ENCODE assay signal across 8 mouse cellular contexts in the genomic region with DNA sequence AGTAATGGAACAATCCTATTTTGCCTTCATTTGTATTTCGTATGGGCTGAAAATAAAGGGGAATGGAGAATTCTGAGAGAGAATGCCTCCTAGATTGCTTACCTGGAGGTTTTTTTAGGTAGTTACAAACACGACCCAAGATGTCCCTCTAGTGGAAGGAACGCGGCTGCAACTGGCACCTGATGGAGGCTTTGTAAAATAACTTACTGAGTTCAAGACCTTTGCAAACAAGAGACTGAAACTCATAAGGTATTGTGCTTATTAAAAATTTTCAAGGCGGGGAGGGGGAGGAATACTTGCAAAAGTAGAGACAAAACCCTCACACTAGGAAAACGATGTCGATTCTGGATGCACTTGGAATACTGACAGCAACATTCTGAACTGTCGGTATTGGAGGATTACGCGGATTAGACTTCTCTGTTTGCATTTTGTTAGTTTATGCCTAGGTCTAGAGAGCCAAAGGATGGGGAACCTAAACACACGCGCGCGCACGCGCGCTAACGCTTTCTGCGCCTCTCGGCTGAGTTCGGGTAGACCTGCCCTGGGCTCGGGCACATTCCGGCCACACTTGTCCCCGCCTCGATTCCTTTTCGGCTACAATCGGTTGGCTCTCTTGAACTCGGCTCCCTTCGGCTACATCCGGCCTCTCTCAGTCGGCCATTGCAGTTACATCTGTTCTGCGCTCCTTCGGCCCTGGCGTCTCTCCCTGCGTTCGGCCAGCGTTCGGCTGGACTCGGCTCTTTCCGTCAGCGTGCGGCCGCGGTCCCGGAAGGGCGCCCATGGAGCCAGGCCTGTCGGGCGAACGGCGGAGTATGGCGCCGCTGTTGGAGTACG. TPM values are rescaled to one million over a fixed set of nuclear protein-coding genes. Genes with fewer than 3 reads are reported as not detected.
DNase-seq lines count a peak whose midpoint lies in the region; ATAC-seq and TF ChIP-seq lines count a peak whose summit lies in the region.

A gene (plus strand): TSS at position 529 of the 834 bp plus-strand sequence.

- TF ChIP-seq EP300 in heart, postnatal 0 days (IDR thresholded peaks at IDR 0.05; ENCODE audit: low read depth): no peak

- H3K9me3 ChIP-seq in E14TG2a.4 (ENCODE audit: low read length): peaks cover 35% of the 10 kb centered on the region
- no peaks in the 10 kb centered on the region for H3K9me3 ChIP-seq in forebrain, embryonic 12.5 days
- H3K9me3 ChIP-seq in heart, postnatal 0 days (replicated peaks; ENCODE audit: control insufficient read depth, low read length): no peaks in the 10 kb centered on the region
- H3K9me3 ChIP-seq in liver, embryonic 16.5 days (replicated peaks; ENCODE audit: control insufficient read depth, low read length): no peaks in the 10 kb centered on the region
- no peaks in the 10 kb centered on the region for H3K9me3 ChIP-seq in neural tube, embryonic 13.5 days

- peaks cover 16% of the 10 kb centered on the region for H3K4me1 ChIP-seq in E14TG2a.4 (replicated peaks; ENCODE audit: low read depth, low read length)
- H3K4me1 ChIP-seq in forebrain, embryonic 12.5 days: peaks cover 8% of the 10 kb centered on the region
- H3K4me1 ChIP-seq in heart, postnatal 0 days (ENCODE audit: control insufficient read depth, insufficient read depth): peaks cover 6% of the 10 kb centered on the region; the same call in 1 of the 2 replicates
- peaks cover 6% of the 10 kb centered on the region for H3K4me1 ChIP-seq in liver, embryonic 16.5 days (ENCODE audit: control insufficient read depth, low read depth, low read length)
- peaks cover 8% of the 10 kb centered on the region for H3K4me1 ChIP-seq in neural tube, embryonic 13.5 days (replicated peaks)
- H3K4me1 ChIP-seq in testis, adult 2 months (ENCODE audit: control insufficient read depth, insufficient read depth, low read length): peaks cover 2% of the 10 kb centered on the region; the same call in 1 of the 2 replicates

- H3K27ac ChIP-seq in forebrain, embryonic 12.5 days: peak within 1 kb of the TSS; percentile 82
- H3K27ac ChIP-seq in heart, postnatal 0 days (ENCODE audit: low read depth): peak within 1 kb of the TSS; percentile 74
- peak within 1 kb of the TSS; percentile 64 for H3K27ac ChIP-seq in liver, embryonic 16.5 days (ENCODE audit: low read length)
- H3K27ac ChIP-seq in neural tube, embryonic 13.5 days (replicated peaks): peak within 1 kb of the TSS; percentile 91
- peak within 1 kb of the TSS; percentile 77 for H3K27ac ChIP-seq in testis, adult 2 months (ENCODE audit: control insufficient read depth, insufficient read depth, low read depth, low read length)

- H3K4me2 ChIP-seq in forebrain, embryonic 12.5 days: peak within 1 kb of the TSS; percentile 66
- peak within 1 kb of the TSS; percentile 76 for H3K4me2 ChIP-seq in heart, postnatal 0 days (ENCODE audit: low read depth, low read length)
- H3K4me2 ChIP-seq in liver, embryonic 16.5 days (ENCODE audit: low read depth, low read length): peak within 1 kb of the TSS; percentile 80
- H3K4me2 ChIP-seq in neural tube, embryonic 13.5 days: peak within 1 kb of the TSS; percentile 74

- peak within 1 kb of the TSS; percentile 87 for H3K4me3 ChIP-seq in E14TG2a.4 (replicated peaks; ENCODE audit: low read length)
- peak within 1 kb of the TSS; percentile 58 for H3K4me3 ChIP-seq in forebrain, embryonic 12.5 days (replicated peaks)
- H3K4me3 ChIP-seq in heart, postnatal 0 days (ENCODE audit: low read depth, low read length): peak within 1 kb of the TSS; percentile 80
- H3K4me3 ChIP-seq in liver, embryonic 16.5 days (ENCODE audit: low read depth, low read length): peak within 1 kb of the TSS; percentile 80
- peak within 1 kb of the TSS; percentile 74 for H3K4me3 ChIP-seq in neural tube, embryonic 13.5 days
- peak within 1 kb of the TSS; percentile 89 for H3K4me3 ChIP-seq in testis, adult 2 months (ENCODE audit: control insufficient read depth, low read depth, low read length)

- H3K36me3 ChIP-seq in E14TG2a.4 (ENCODE audit: insufficient read depth, low read length): peaks cover 35% of the 10 kb centered on the region
- H3K36me3 ChIP-seq in forebrain, embryonic 12.5 days (replicated peaks): peaks cover 18% of the 10 kb centered on the region
- H3K36me3 ChIP-seq in heart, postnatal 0 days (replicated peaks; ENCODE audit: control insufficient read depth, insufficient read depth, low read length): peaks cover 23% of the 10 kb centered on the region
- H3K36me3 ChIP-seq in liver, embryonic 16.5 days (ENCODE audit: control insufficient read depth, insufficient read depth): peaks cover 4% of the 10 kb centered on the region
- H3K36me3 ChIP-seq in neural tube, embryonic 13.5 days: peaks cover 20% of the 10 kb centered on the region
- no peaks in the 10 kb centered on the region for H3K36me3 ChIP-seq in testis, adult 2 months (ENCODE audit: control insufficient read depth, insufficient read depth, low read length)

- TF ChIP-seq POLR2A in testis, adult 2 months (IDR thresholded peaks at IDR 0.05; ENCODE audit: control insufficient read depth, low read depth, low read length): peak; percentile 85

- TF ChIP-seq CTCF in E14TG2a.4 (conservative IDR thresholded peaks at IDR 0.05; ENCODE audit: low read length): peak; percentile 46
- peak; percentile 68 for TF ChIP-seq CTCF in heart, postnatal 0 days (IDR thresholded peaks at IDR 0.05; ENCODE audit: low read depth)
- TF ChIP-seq CTCF in testis, adult 2 months (IDR thresholded peaks at IDR 0.05; ENCODE audit: control insufficient read depth, insufficient read depth, insufficient replicate concordance, low read depth, low read length): no peak

- 1% methylated on average over 53 of the region's 53 CpGs for WGBS in forebrain, embryonic 12.5 days
- WGBS in heart, postnatal 0 days: 1% methylated on average over 53 of the region's 53 CpGs
- WGBS in liver, embryonic 16.5 days (ENCODE audit: insufficient replicate concordance): 1% methylated on average over 53 of the region's 53 CpGs
- 1% methylated on average over 53 of the region's 53 CpGs for WGBS in neural tube, embryonic 13.5 days

- DNase-seq in c-Kit-positive CD71-positive TER-119-positive erythroid progenitor cells, embryonic 14.5 days (ENCODE audit: low spot score): peak; percentile 85
- DNase-seq in heart, postnatal 0 days (ENCODE audit: low spot score): peak; percentile 95
- peak; percentile 98 for DNase-seq in kidney, postnatal 4 days

- peak within 1 kb of the TSS; percentile 69 for H3K9ac ChIP-seq in forebrain, embryonic 12.5 days
- peak within 1 kb of the TSS; percentile 95 for H3K9ac ChIP-seq in heart, postnatal 0 days (replicated peaks; ENCODE audit: low read depth, low read length)
- peak within 1 kb of the TSS; percentile 87 for H3K9ac ChIP-seq in liver, embryonic 16.5 days (ENCODE audit: low read depth, low read length)
- peak within 1 kb of the TSS; percentile 92 for H3K9ac ChIP-seq in neural tube, embryonic 13.5 days

- H3K27me3 ChIP-seq in E14TG2a.4 (ENCODE audit: insufficient read depth, low read length): no peaks in the 10 kb centered on the region
- no peaks in the 10 kb centered on the region for H3K27me3 ChIP-seq in forebrain, embryonic 12.5 days
- H3K27me3 ChIP-seq in heart, postnatal 0 days (ENCODE audit: control insufficient read depth, insufficient read depth, low read length): no peaks in the 10 kb centered on the region
- H3K27me3 ChIP-seq in liver, embryonic 16.5 days (ENCODE audit: control insufficient read depth, insufficient read depth, low read depth, low read length): no peaks in the 10 kb centered on the region
- no peaks in the 10 kb centered on the region for H3K27me3 ChIP-seq in neural tube, embryonic 13.5 days
- no peaks in the 10 kb centered on the region for H3K27me3 ChIP-seq in testis, adult 2 months (ENCODE audit: control insufficient read depth, insufficient read depth, low read length)

- ATAC-seq in forebrain, embryonic 12.5 days (ENCODE audit: low FRiP score): peak; percentile 98
- ATAC-seq in heart, postnatal 0 days (ENCODE audit: insufficient read depth, low read depth): peak; percentile 98
- ATAC-seq in liver, embryonic 16.5 days (ENCODE audit: low read depth): peak; percentile 97
- peak; percentile 99 for ATAC-seq in neural tube, embryonic 13.5 days (ENCODE audit: low read depth)

RNA-seq across cellular contexts. Expression of the gene that starts here (rescaled TPM):
- 15.0 and 17.5 TPM in 2 replicates for polyA plus RNA-seq in forebrain, embryonic 12.5 days (2016; fragmentation: Nextera tagmentation; extraction: Ambion mirVana)
- total RNA-seq in heart, postnatal 0 days (2014; rRNA removed; ENCODE audit: low replicate concordance): 10.7 TPM in 2 replicates
- polyA plus RNA-seq in heart, postnatal 0 days (2015; fragmentation: Nextera tagmentation; extraction: Ambion mirVana): 5.4 and 5.9 TPM in 2 replicates
- 3.7 and 4.2 TPM in 2 replicates for polyA plus RNA-seq in liver, embryonic 16.5 days (2015; fragmentation: Nextera tagmentation; extraction: Ambion mirVana)
- 13.6 and 15.1 TPM in 2 replicates for polyA plus RNA-seq in neural tube, embryonic 13.5 days (2015; fragmentation: Nextera tagmentation; extraction: Ambion mirVana)
- 30.7 and 33.8 TPM in 2 replicates for polyA plus RNA-seq in testis, adult 2 months (2012; rRNA removed)

Comparison
In these comparisons a context has a peak if more than half of its experiments do, and no peak if none do; other contexts are left out.
1. Peak in every context shown above with its lines: DNase-seq, ATAC-seq, H3K4me3 ChIP-seq and H3K27ac ChIP-seq.